In genomic region chr4:141059616-141060425, GRCm38 (mm10) we compare ENCODE assay signal across 8 mouse cellular contexts. TPM values are rescaled to one million over a fixed set of nuclear protein-coding genes. Genes with fewer than 3 reads are reported as not detected.
A peak's percentile ranks its signal among the peaks of the same experiment; 100 is the strongest.
DNase-seq lines count a peak whose midpoint lies in the region; ATAC-seq and TF ChIP-seq lines count a peak whose summit lies in the region.

No protein-coding gene starts in this region.

- peak overlapping the region; percentile 86 for H3K4me2 ChIP-seq in heart, embryonic 12.5 days
- peak overlapping the region; percentile 92 for H3K4me2 ChIP-seq in liver, embryonic 12.5 days

- peak overlapping the region; percentile 91 for H3K27ac ChIP-seq in heart, embryonic 12.5 days (ENCODE audit: poor library complexity, severe bottlenecking)
- peak overlapping the region; percentile 29; the same call in 1 of the 2 replicates for H3K27ac ChIP-seq in ES-E14 (ENCODE audit: insufficient read depth, low read depth, low read length, poor library complexity, severe bottlenecking)
- H3K27ac ChIP-seq in liver, embryonic 12.5 days, result peak overlapping the region; percentile 85
- peak overlapping the region; percentile 27; the same call in 1 of the 2 replicates for H3K27ac ChIP-seq in small intestine, adult 2 months (ENCODE audit: insufficient read depth, low read depth, low read length)

- TF ChIP-seq CTCF in small intestine, adult 2 months (IDR thresholded peaks at IDR 0.05; ENCODE audit: extremely low read depth, insufficient read length, insufficient replicate concordance, low read depth, low read length), result no peak

- H3K9me3 ChIP-seq in heart, embryonic 12.5 days (replicated peaks), result no peaks in the 10 kb centered on the region
- no peaks in the 10 kb centered on the region for H3K9me3 ChIP-seq in ES-E14 (ENCODE audit: control insufficient read depth, insufficient read depth, low read depth, low read length)
- no peaks in the 10 kb centered on the region for H3K9me3 ChIP-seq in liver, embryonic 12.5 days (replicated peaks)

- no peak for DNase-seq in heart, adult 11 months
- no peak for DNase-seq in ES-E14 (ENCODE audit: low read depth, low spot score)
- no peak for DNase-seq in thymus, postnatal 14 days
- no peak for DNase-seq in gastrocnemius, adult 8-10 months (ENCODE audit: low spot score in 2 of 2)

- H3K27me3 ChIP-seq in heart, embryonic 12.5 days (replicated peaks), result no peaks in the 10 kb centered on the region
- no peaks in the 10 kb centered on the region for H3K27me3 ChIP-seq in liver, embryonic 12.5 days (replicated peaks)
- H3K27me3 ChIP-seq in small intestine, adult 2 months (ENCODE audit: control insufficient read depth, insufficient read depth, low read length), result no peaks in the 10 kb centered on the region

- in situ Hi-C loops in ES-E14 (cut with MboI; ENCODE audit: low sequenced_read_pairs in 2 of 2, unreplicated experiment in 2 of 2), result no loop called here

- TF ChIP-seq POLR2A in small intestine, adult 2 months (IDR thresholded peaks at IDR 0.05; ENCODE audit: low read depth, low read length), result no peak

- peaks cover 21% of the 10 kb centered on the region for H3K36me3 ChIP-seq in heart, embryonic 12.5 days
- peaks cover 2% of the 10 kb centered on the region; the same call in 1 of the 2 replicates for H3K36me3 ChIP-seq in ES-E14 (ENCODE audit: control insufficient read depth, insufficient read depth, low read length, poor library complexity, severe bottlenecking)
- peaks cover 13% of the 10 kb centered on the region; the same call in 1 of the 2 replicates for H3K36me3 ChIP-seq in liver, embryonic 12.5 days
- no peaks in the 10 kb centered on the region for H3K36me3 ChIP-seq in small intestine, adult 2 months (ENCODE audit: control insufficient read depth, insufficient read depth, low read length)

- H3K9ac ChIP-seq in heart, embryonic 12.5 days, result peak overlapping the region; percentile 89
- H3K9ac ChIP-seq in ES-E14 (ENCODE audit: insufficient read depth, low read depth, low read length, poor library complexity, severe bottlenecking), result peak overlapping the region; percentile 86
- peak overlapping the region; percentile 77 for H3K9ac ChIP-seq in liver, embryonic 12.5 days

- peaks cover 9% of the 10 kb centered on the region for H3K4me1 ChIP-seq in heart, embryonic 12.5 days (replicated peaks)
- peaks cover 0 to 10% of the 10 kb centered on the region in 2 experiments; a peak in 2 of 4 replicates for H3K4me1 ChIP-seq in ES-E14 (ENCODE audit: control insufficient read depth in 2 of 2, insufficient read depth in 2 of 2, low read length in 2 of 2, poor library complexity in 1 of 2)
- H3K4me1 ChIP-seq in liver, embryonic 12.5 days, result peaks cover 32% of the 10 kb centered on the region
- no peaks in the 10 kb centered on the region for H3K4me1 ChIP-seq in small intestine, adult 2 months (ENCODE audit: control insufficient read depth, insufficient read depth, insufficient read length, low read length)

- ATAC-seq in heart, embryonic 12.5 days (ENCODE audit: insufficient number of reproducible peaks, low FRiP score), result peak; percentile 52
- peak; percentile 32 for ATAC-seq in erythroid progenitor cell, adult 5-6 weeks (replicated peaks; ENCODE audit: low FRiP score, poor library complexity, severe bottlenecking)
- peak; percentile 54 for ATAC-seq in liver, embryonic 12.5 days

- H3K4me3 ChIP-seq in heart, embryonic 12.5 days, result peak overlapping the region; percentile 71
- peak overlapping the region; percentile 81 to 91 for H3K4me3 ChIP-seq in ES-E14 (ENCODE audit: insufficient read depth in 1 of 2, low read depth in 1 of 2, low read length in 2 of 2, poor library complexity in 1 of 2, severe bottlenecking in 1 of 2)
- H3K4me3 ChIP-seq in liver, embryonic 12.5 days, result peak overlapping the region; percentile 65
- H3K4me3 ChIP-seq in small intestine, adult 2 months (ENCODE audit: low read depth, low read length), result peak overlapping the region; percentile 67

- 3% methylated on average over 32 of the region's 32 CpGs for WGBS in heart, embryonic 12.5 days
- 8% methylated on average over 32 of the region's 32 CpGs for WGBS in liver, embryonic 12.5 days (ENCODE audit: insufficient replicate concordance)
- 8% methylated on average over 32 of the region's 32 CpGs for WGBS in small intestine, adult 2 months

TF ChIP-seq in ES-E14, 5 proteins besides CTCF, POLR2A, EP300 and RAD21:
- TF ChIP-seq CHD2 (IDR thresholded peaks at IDR 0.05; ENCODE audit: low read depth, low read length) (no peak), ZC3H11A (IDR thresholded peaks at IDR 0.05; ENCODE audit: borderline replicate concordance, low read depth, low read length) (no peak), HCFC1 (IDR thresholded peaks at IDR 0.05; ENCODE audit: borderline replicate concordance, insufficient read depth, low read length) (no peak), ZNF384 (IDR thresholded peaks at IDR 0.05; ENCODE audit: low read depth, low read length) (no peak), MAFK (IDR thresholded peaks at IDR 0.05; ENCODE audit: insufficient read depth, low read depth, low read length) (no peak)

RNA-seq across cellular contexts. Expression of gene Crocc, which starts 0.5 kb away (rescaled TPM):
- 6.3 and 6.7 TPM in 2 replicates for polyA plus RNA-seq in heart, embryonic 12.5 days (2016; fragmentation: Nextera tagmentation; extraction: Ambion mirVana)
- 15.2 and 33.2 TPM in 2 replicates for total RNA-seq in ES-E14 (2012; rRNA removed)
- 0.36 TPM in 1 of 2 replicates, not detected in the other for total RNA-seq in erythroid progenitor cell, adult 5-6 weeks (2015; ENCODE audit: low replicate concordance)
- 1.4 TPM in 1 of 2 replicates, not detected in the other for total RNA-seq in erythroid progenitor cell, adult 5-6 weeks (2017; ENCODE audit: low replicate concordance)
- 1.8 and 2.0 TPM in 2 replicates for polyA plus RNA-seq in liver, embryonic 12.5 days (2016; fragmentation: Nextera tagmentation; extraction: Ambion mirVana)
- polyA plus RNA-seq in small intestine, adult 2 months (2012; rRNA removed), result 4.7 and 7.3 TPM in 2 replicates
- 1 to 10 TPM; 1.2 to 2.2 (median 1.9) TPM for total RNA-seq in gastrocnemius, adult 8-10 months (2022)

RNA-seq across cellular contexts. Expression of gene Necap2, which starts 18.3 kb away (rescaled TPM):
- 43.2 and 44.3 TPM in 2 replicates for polyA plus RNA-seq in heart, embryonic 12.5 days (2016; fragmentation: Nextera tagmentation; extraction: Ambion mirVana)
- 28.3 and 36.3 TPM in 2 replicates for total RNA-seq in ES-E14 (2012; rRNA removed)
- total RNA-seq in erythroid progenitor cell, adult 5-6 weeks (2015; ENCODE audit: low replicate concordance), result 51.1 and 67.4 TPM in 2 replicates
- total RNA-seq in erythroid progenitor cell, adult 5-6 weeks (2017; ENCODE audit: low replicate concordance), result 45.2 and 108 TPM in 2 replicates
- polyA plus RNA-seq in liver, embryonic 12.5 days (2016; fragmentation: Nextera tagmentation; extraction: Ambion mirVana), result 136 and 143 TPM in 2 replicates
- 28.2 and 68.9 TPM in 2 replicates for polyA plus RNA-seq in small intestine, adult 2 months (2012; rRNA removed)
- 10 to 100 TPM; 12.0 to 19.2 (median 13.8) TPM for total RNA-seq in gastrocnemius, adult 8-10 months (2022)

RNA-seq across cellular contexts. Expression of gene Spata21, which starts 28.3 kb away (rescaled TPM):
- polyA plus RNA-seq in heart, embryonic 12.5 days (2016; fragmentation: Nextera tagmentation; extraction: Ambion mirVana), result not detected in 2 replicates
- 0.21 and 0.27 TPM in 2 replicates for total RNA-seq in ES-E14 (2012; rRNA removed)
- not detected in 2 replicates for total RNA-seq in erythroid progenitor cell, adult 5-6 weeks (2015; ENCODE audit: low replicate concordance)
- not detected in 2 replicates for total RNA-seq in erythroid progenitor cell, adult 5-6 weeks (2017; ENCODE audit: low replicate concordance)
- 0.05 TPM in 1 of 2 replicates, not detected in the other for polyA plus RNA-seq in liver, embryonic 12.5 days (2016; fragmentation: Nextera tagmentation; extraction: Ambion mirVana)
- not detected in 2 replicates for polyA plus RNA-seq in small intestine, adult 2 months (2012; rRNA removed)
- not detected for total RNA-seq in gastrocnemius, adult 8-10 months (2022)

RNA-seq across cellular contexts. Expression of gene Mfap2, which starts 49.6 kb away (rescaled TPM):
- 245 and 246 TPM in 2 replicates for polyA plus RNA-seq in heart, embryonic 12.5 days (2016; fragmentation: Nextera tagmentation; extraction: Ambion mirVana)
- 1.4 and 1.5 TPM in 2 replicates for total RNA-seq in ES-E14 (2012; rRNA removed)
- not detected in 2 replicates for total RNA-seq in erythroid progenitor cell, adult 5-6 weeks (2015; ENCODE audit: low replicate concordance)
- total RNA-seq in erythroid progenitor cell, adult 5-6 weeks (2017; ENCODE audit: low replicate concordance), result not detected in 2 replicates
- 40.7 and 46.7 TPM in 2 replicates for polyA plus RNA-seq in liver, embryonic 12.5 days (2016; fragmentation: Nextera tagmentation; extraction: Ambion mirVana)
- polyA plus RNA-seq in small intestine, adult 2 months (2012; rRNA removed), result 8.8 and 13.7 TPM in 2 replicates
- 1 to 10 TPM in 2 of 4 experiments, under 1 TPM in 2; 0.48 to 2.2 (median 1.3) TPM for total RNA-seq in gastrocnemius, adult 8-10 months (2022)

Comparison
In these comparisons a context has a peak if more than half of its experiments do, and no peak if none do; other contexts are left out.
1. H3K27ac ChIP-seq: peak in every context shown above with its lines; median percentile 91 in heart, embryonic 12.5 days; 85 in liver, embryonic 12.5 days; 29 in ES-E14; 27 in small intestine, adult 2 months.